Mouse (Mus musculus) liver, embryonic 16.5 days (tissue): ENCODE results near the gene Lrig2. TPM values are rescaled to one million over a fixed set of nuclear protein-coding genes. Genes with fewer than 3 reads are reported as not detected.
A peak's percentile ranks its signal among the peaks of the same experiment; 100 is the strongest.

Source experiments
- ATAC-seq: fragments of 200-750 bp; cut with Nextera tagmentation; 2 replicates; pipeline ENCODE4 v1.8.0; 2017; ENCODE audit warnings: low read depth, mild to moderate bottlenecking, moderate number of reproducible peaks, moderate library complexity
- H3K27ac ChIP-seq: fragments of 300-500 bp; sonication (generic); 2 replicates; pipeline ENCODE4 v1.5.1; 2014; ENCODE audit warnings: mild to moderate bottlenecking, low read length
- H3K27me3 ChIP-seq: fragments of 300-500 bp; sonication (generic); 2 replicates; pipeline ENCODE4 v1.6.1; 2014; ENCODE audit warnings: low read depth, low read length, mixed read lengths; ENCODE audit not compliant: control insufficient read depth, insufficient read depth
- H3K36me3 ChIP-seq: fragments of 300-500 bp; sonication (generic); 2 replicates; pipeline ENCODE4 v1.6.1; 2014; ENCODE audit warnings: mild to moderate bottlenecking; ENCODE audit not compliant: control insufficient read depth, insufficient read depth
- H3K4me1 ChIP-seq: fragments of 300-500 bp; sonication (generic); 2 replicates; pipeline ENCODE4 v1.6.1; 2014; ENCODE audit warnings: low read depth, low read length, mixed read lengths; ENCODE audit not compliant: control insufficient read depth
- H3K4me2 ChIP-seq: fragments of 300-500 bp; sonication (generic); 2 replicates; pipeline ENCODE4 v1.6.1; 2014; ENCODE audit warnings: low read depth, low read length, mixed read lengths
- H3K4me3 ChIP-seq: fragments of 300-500 bp; sonication (generic); 2 replicates; pipeline ENCODE4 v1.5.1; 2014; ENCODE audit warnings: low read depth, mild to moderate bottlenecking, low read length
- H3K9ac ChIP-seq: fragments of 300-500 bp; sonication (generic); 2 replicates; pipeline ENCODE4 v1.6.1; 2014; ENCODE audit warnings: low read depth, low read length
- H3K9me3 ChIP-seq: fragments of 300-500 bp; sonication (generic); replicated peaks from 2 replicates; pipeline ENCODE4 v1.6.1; 2016; ENCODE audit warnings: low read length; ENCODE audit not compliant: control insufficient read depth
- WGBS: fragments of 180-500 bp; shearing (Covaris S2); extraction: QIAGEN DNeasy Blood & Tissue Kit; methylation state at CpG from one replicate; pipeline ENCODE4 v1.1.7; 2014; ENCODE audit not compliant: insufficient replicate concordance; 5-methylcytosine and 5-hydroxymethylcytosine counted together
- polyA plus RNA-seq: library from polyadenylated mRNA; unstranded; fragments of >200 nt; fragmentation: Nextera tagmentation; extraction: Ambion mirVana; gene quantifications from 2 replicates; pipeline ENCODE4 v1.2.1, GENCODE M21; 2015

The Lrig2 gene
- polyA plus RNA-seq: 3.3 and 3.6 TPM in 2 replicates

- Histone ChIP-seq H3K27ac (peak within 1 kb of the TSS; percentile 90), H3K4me2 (peak within 1 kb of the TSS; percentile 86), H3K4me1 (peaks cover 7% of the 10 kb centered on the region), H3K9ac (peak within 1 kb of the TSS; percentile 92), H3K27me3 (no peaks in the 10 kb centered on the region), H3K9me3 (no peaks in the 10 kb centered on the region), H3K4me3 (peak within 1 kb of the TSS; percentile 87), H3K36me3 (no peaks in the 10 kb centered on the region)
- WGBS: under 1% methylated on average over 66 of the region's 71 CpGs
- ATAC-seq: peak; percentile 99
Measured at GRCm38 (mm10) chr3:104511538-104512423, at the start of gene Lrig2. Gene Lrig2 (minus strand): TSS chr3:104511918.

GRCm38 (mm10) chr3:104556624-104557023 lies 44.9 kb upstream of the Lrig2 start:
- no peaks in the 10 kb centered on the region for H3K4me1 ChIP-seq
- no peak overlapping the region for H3K9ac ChIP-seq
- no peak overlapping the region for H3K4me3 ChIP-seq
- no peak overlapping the region for H3K27ac ChIP-seq
- ATAC-seq: no peak
- no peaks in the 10 kb centered on the region for H3K27me3 ChIP-seq
- H3K4me2 ChIP-seq: no peak overlapping the region
- WGBS: 50% methylated on average over 1 of the region's 1 CpGs
- no peaks in the 10 kb centered on the region for H3K36me3 ChIP-seq
- H3K9me3 ChIP-seq: no peaks in the 10 kb centered on the region

DNA sequence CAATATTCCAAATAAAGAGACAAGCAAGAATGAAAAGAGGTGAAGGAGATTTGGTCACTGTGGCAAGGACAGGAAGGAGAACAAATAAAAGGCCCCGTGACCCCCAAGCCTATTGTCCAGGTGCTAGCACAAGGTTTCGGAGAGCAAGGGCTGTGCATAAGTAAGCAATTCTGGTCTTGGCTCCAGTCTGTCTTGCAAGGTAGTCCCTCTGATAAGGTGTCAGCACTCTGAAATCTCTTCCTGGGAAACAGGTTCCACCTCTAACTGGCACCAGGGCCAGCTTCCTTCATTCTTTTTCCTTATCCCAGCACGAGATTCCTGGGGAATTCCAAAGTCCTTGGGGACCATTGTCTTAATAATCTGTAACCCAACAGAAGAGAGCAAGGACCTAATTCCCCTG lies 38.9 kb upstream of the Lrig2 start:
- Histone ChIP-seq H3K4me3 (no peak overlapping the region), H3K9ac (no peak overlapping the region), H3K4me2 (no peak overlapping the region), H3K27me3 (no peaks in the 10 kb centered on the region), H3K36me3 (no peaks in the 10 kb centered on the region), H3K9me3 (no peaks in the 10 kb centered on the region), H3K27ac (no peak overlapping the region), H3K4me1 (no peaks in the 10 kb centered on the region)
- no peak for ATAC-seq
- WGBS: 49% methylated on average over 3 of the region's 3 CpGs

DNA sequence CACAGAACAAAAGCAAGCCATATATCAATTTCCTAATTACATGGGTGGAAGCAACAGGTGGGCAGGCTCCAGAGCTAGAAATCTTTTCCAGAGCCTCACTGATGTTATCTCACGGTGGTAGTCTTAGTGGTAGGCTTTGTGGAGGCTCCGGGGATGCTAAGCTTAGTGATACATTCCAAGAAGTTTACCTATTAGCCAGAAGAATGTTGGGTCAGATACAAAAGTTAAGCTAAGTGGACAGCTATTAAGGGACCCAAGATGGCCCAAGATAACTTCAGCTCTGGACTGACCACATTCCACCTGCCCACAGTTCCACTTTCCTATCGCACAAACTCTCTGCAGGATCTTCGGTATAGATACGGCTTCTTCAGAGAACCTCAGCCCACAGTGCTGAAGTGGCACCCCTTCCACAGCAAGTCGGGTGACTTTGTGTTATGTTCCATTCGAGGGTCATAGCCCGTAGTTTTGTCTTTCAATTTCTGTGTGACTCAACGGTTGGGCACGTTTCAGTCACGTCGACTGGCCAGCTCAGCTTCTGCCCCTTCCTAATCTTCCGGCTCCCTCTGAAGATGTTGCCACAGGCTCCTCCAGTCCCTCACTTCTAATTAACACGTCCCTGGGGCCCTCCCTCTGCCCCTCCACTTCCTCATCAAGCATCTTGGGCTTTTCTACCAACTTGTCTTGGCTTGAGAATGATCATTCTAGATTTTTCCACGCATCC lies 36.8 kb upstream of the Lrig2 start:
- no peaks in the 10 kb centered on the region for H3K9me3 ChIP-seq
- WGBS: 52% methylated on average over 15 of the region's 15 CpGs
- ATAC-seq: no peak
- no peak overlapping the region for H3K4me2 ChIP-seq
- H3K27ac ChIP-seq: no peak overlapping the region
- no peak overlapping the region for H3K9ac ChIP-seq
- no peaks in the 10 kb centered on the region for H3K27me3 ChIP-seq
- no peaks in the 10 kb centered on the region for H3K36me3 ChIP-seq
- H3K4me3 ChIP-seq: no peak overlapping the region
- H3K4me1 ChIP-seq: no peaks in the 10 kb centered on the region

GRCm38 (mm10) chr3:104543825-104544224 lies 32.1 kb upstream of the Lrig2 start:
- H3K9ac ChIP-seq: no peak overlapping the region
- WGBS: 86% methylated on average over 3 of the region's 3 CpGs
- no peak overlapping the region for H3K4me3 ChIP-seq
- no peaks in the 10 kb centered on the region for H3K27me3 ChIP-seq
- no peaks in the 10 kb centered on the region for H3K36me3 ChIP-seq
- no peak for ATAC-seq
- no peak overlapping the region for H3K27ac ChIP-seq
- no peaks in the 10 kb centered on the region for H3K9me3 ChIP-seq
- no peak overlapping the region for H3K4me2 ChIP-seq
- H3K4me1 ChIP-seq: no peaks in the 10 kb centered on the region; the same call in 1 of the 2 replicates

- Histone ChIP-seq H3K9me3 (no peaks in the 10 kb centered on the region), H3K4me2 (no peak overlapping the region), H3K36me3 (no peaks in the 10 kb centered on the region), H3K9ac (no peak overlapping the region), H3K4me1 (no peaks in the 10 kb centered on the region; the same call in 1 of the 2 replicates), H3K27me3 (no peaks in the 10 kb centered on the region), H3K4me3 (no peak overlapping the region), H3K27ac (no peak overlapping the region)
- 76% methylated on average over 2 of the region's 2 CpGs for WGBS
- no peak for ATAC-seq
Measured at GRCm38 (mm10) chr3:104542065-104542429, 30.3 kb upstream of the Lrig2 start.

- 20% methylated on average over 21 of the region's 21 CpGs for WGBS
- Histone ChIP-seq H3K27me3 (no peaks in the 10 kb centered on the region), H3K9me3 (no peaks in the 10 kb centered on the region), H3K36me3 (no peaks in the 10 kb centered on the region), H3K9ac (no peak overlapping the region), H3K4me1 (no peaks in the 10 kb centered on the region; the same call in 1 of the 2 replicates), H3K4me2 (peak overlapping the region; percentile 7; the same call in 1 of the 2 replicates), H3K4me3 (no peak overlapping the region), H3K27ac (no peak overlapping the region)
- ATAC-seq: peak; percentile 62
Measured at GRCm38 (mm10) chr3:104541139-104542064, 29.7 kb upstream of the Lrig2 start.

DNA sequence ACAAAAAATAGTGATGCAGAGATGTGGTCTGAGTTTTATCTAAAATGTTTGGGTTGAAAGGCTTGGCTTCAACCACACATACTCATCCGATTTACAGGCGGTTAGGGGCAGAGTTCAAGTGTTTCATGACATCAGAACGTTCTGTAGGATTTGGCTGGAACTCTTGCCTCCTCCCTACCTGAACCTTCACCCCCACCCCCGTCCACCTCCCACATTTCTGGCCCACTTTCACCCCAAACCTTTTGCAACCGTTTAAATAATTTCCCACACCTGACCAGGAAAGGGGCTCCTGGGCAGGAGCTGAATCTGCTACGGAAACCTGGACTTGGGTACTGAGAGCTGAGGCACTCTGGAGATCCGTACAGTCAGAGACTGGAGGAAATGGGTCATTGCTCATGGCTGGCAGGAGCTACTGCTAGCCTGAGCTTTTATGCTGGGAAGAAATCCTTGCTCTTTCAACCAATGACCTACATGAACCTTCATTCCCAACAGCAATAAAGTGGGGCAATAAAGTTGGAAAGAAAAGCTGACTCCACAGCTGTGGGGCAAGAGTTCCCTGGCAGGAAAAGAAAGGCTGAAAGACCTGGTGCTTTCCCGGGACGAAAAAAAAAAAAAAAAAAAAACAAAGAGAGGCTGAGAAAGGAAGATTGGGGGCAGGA lies 28.9 kb upstream of the Lrig2 start:
- Histone ChIP-seq H3K4me3 (no peak overlapping the region), H3K27me3 (no peaks in the 10 kb centered on the region), H3K27ac (no peak overlapping the region), H3K9ac (no peak overlapping the region), H3K9me3 (no peaks in the 10 kb centered on the region), H3K4me1 (no peaks in the 10 kb centered on the region; the same call in 1 of the 2 replicates), H3K36me3 (no peaks in the 10 kb centered on the region), H3K4me2 (no peak overlapping the region)
- WGBS: 37% methylated on average over 9 of the region's 9 CpGs
- no peak for ATAC-seq
